Mouse (Mus musculus) cerebellum, adult 2 months (tissue): ENCODE measurements around the gene Pdlim5. TPM values are rescaled to one million over a fixed set of nuclear protein-coding genes. Genes with fewer than 3 reads are reported as not detected.
"Not testable (repeated sequence)": the region's sequence is repeated elsewhere in the genome, so short reads cannot be mapped to it uniquely, and the experiment has no call there.

ENCODE experiments used
- DNase-seq, 2 experiments: peaks; one replicate each; pipeline ENCODE4 v3.0.0; 2021
- H3K27ac ChIP-seq: fragments of 200-500 bp; 2 replicates; pipeline ENCODE4 v1.5.1; 2012; ENCODE audit warnings: low read length, control low read depth, inconsistent platforms; ENCODE audit not compliant: insufficient read depth
- H3K27me3 ChIP-seq: fragments of 200-500 bp; 2 replicates; pipeline ENCODE4 v1.6.1; 2012; ENCODE audit warnings: inconsistent platforms, mild to moderate bottlenecking, low read length, moderate library complexity; ENCODE audit not compliant: control insufficient read depth, insufficient read depth
- H3K4me1 ChIP-seq: fragments of 200-500 bp; 2 replicates; pipeline ENCODE4 v1.6.1; 2011; ENCODE audit warnings: low read length; ENCODE audit not compliant: control insufficient read depth, insufficient read depth
- H3K4me3 ChIP-seq: fragments of 200-500 bp; replicated peaks from 2 replicates; pipeline ENCODE3; 2011; ENCODE audit warnings: mild to moderate bottlenecking, low read depth, low read length, control low read depth; ENCODE audit not compliant: insufficient read depth
- CTCF ChIP-seq: fragments of 200-500 bp; IDR thresholded peaks from 2 replicates; pipeline ENCODE4 v1.5.1; 2011; ENCODE audit warnings: low read depth, mild to moderate bottlenecking, control low read depth, low read length, moderate library complexity, borderline replicate concordance; ENCODE audit not compliant: insufficient read depth
- POLR2A ChIP-seq: fragments of 200-500 bp; IDR thresholded peaks from 2 replicates; pipeline ENCODE4 v1.6.1; 2011; ENCODE audit warnings: low read length, control low read depth, borderline replicate concordance; ENCODE audit not compliant: insufficient read depth
- WGBS: fragments of 180-500 bp; shearing (Covaris S2); methylation state at CpG from one replicate; pipeline ENCODE4 v1.1.7; 2018; 5-methylcytosine and 5-hydroxymethylcytosine counted together
- polyA plus RNA-seq: library from polyadenylated mRNA; depleted of rRNA; stranded (reverse); fragments of >200 nt; gene quantifications from 2 replicates; pipeline ENCODE4 v1.2.3, GENCODE M21; 2012; rRNA removed

Pdlim5 gene
- polyA plus RNA-seq, result 15.7 and 16.8 TPM in 2 replicates

DNA sequence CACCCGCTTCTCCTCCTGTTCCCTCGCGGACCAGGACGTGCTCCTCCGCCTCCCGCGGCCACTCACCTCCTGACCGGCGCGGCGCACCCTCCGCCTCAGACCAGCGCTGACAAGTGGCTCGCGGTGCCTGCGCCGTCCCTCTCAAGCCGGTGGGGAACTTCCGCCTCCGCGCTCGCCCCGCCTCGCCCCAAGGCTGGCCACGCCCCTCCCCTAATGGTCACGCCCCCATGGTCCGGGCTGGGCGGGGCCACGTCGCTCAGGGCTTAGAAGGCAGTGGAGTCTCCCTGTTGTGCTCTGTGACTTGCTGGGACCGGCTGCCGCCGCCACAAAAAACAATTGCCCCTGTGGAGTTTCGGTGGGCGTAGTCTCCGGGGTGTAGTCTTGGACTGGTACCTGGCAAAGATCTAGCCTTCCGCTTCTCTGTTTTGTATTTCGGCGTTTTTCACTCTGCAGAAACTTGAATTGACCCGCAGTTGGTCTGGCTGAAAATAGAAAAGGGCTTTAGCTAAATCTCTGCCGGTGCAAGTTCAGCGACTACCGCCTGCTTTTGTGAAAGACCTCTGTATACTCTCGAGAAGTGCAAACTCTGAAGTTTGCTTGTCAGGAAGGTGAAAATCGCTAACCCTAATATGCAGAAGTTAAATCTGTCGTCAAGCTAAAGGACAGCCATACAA is at the start of gene Pdlim5:
TSS of gene Pdlim5 (minus strand) at position 177 of the 674 bp plus-strand sequence.
- WGBS, result under 1% methylated on average over 45 of the region's 46 CpGs
- Histone ChIP-seq H3K4me1 (no peaks in the 10 kb centered on the region), H3K27ac (no peak within 1 kb of the TSS), H3K4me3 (peak within 1 kb of the TSS; percentile 46), H3K27me3 (no peaks in the 10 kb centered on the region)
- no peak for TF ChIP-seq POLR2A
- no peak for TF ChIP-seq CTCF
- peak; percentile 76 for DNase-seq

DNA sequence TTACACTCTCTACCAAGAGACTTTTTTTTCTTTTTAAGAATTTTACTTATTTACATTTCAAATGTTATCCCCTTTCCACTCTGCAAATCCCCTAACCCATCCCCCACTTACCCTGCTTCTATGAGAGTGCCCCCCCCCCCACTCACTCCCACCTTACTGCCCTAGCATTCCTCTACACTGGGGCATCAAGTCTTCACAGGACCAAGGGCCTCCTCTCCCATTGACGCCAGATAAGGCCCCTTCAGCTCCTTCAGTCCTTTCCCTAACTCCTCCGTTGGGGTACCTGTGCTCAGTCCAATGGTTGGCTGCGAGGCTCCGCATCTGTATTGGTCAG is 48.2 kb upstream of the Pdlim5 start:
- Histone ChIP-seq H3K27ac (no peak overlapping the region), H3K27me3 (no peaks in the 10 kb centered on the region), H3K4me3 (no peak overlapping the region), H3K4me1 (no peaks in the 10 kb centered on the region)
- TF ChIP-seq CTCF, result no peak
- no peak for DNase-seq
- WGBS, result 47% methylated on average over 4 of the region's 4 CpGs

DNA sequence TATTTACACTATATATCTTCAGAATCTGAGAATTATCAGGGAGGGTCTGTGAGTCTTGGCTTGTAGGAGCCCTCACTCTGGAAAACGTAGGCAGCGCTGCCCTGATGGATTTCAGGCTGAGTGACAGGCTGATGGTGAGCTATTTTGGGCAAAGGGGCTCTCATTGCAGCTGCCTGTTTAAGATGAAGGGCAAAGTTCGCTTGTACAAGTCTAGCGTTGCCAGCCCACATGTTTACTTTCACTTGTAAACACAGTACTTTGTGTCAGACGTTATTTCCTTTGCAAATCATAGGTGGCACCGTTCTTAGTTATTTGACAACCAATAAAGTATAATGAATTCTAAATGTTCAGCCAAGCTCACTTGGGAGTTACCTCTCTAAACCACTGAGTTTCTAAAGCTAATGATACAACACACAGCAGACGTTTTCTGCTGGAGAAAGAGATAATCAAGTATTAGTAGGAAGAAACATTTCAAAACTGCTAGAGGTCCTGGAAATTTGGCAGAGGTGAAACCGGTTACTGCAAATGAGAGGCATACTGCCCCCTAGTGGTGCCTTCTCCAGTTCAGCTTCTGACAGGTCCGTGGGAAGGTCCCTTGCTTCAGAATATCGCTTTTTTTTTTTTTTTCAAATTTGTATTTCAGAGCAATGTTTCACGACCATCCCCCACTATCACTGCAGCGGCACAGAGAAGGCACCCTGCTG is 47.7 kb upstream of the Pdlim5 start:
- no peaks in the 10 kb centered on the region for H3K27me3 ChIP-seq
- H3K27ac ChIP-seq, result no peak overlapping the region
- 16% methylated on average over 12 of the region's 12 CpGs for WGBS
- peak; percentile 70 to 73 for DNase-seq
- TF ChIP-seq POLR2A, result no peak
- peak; percentile 79 for TF ChIP-seq CTCF
- H3K4me1 ChIP-seq, result no peaks in the 10 kb centered on the region
- no peak overlapping the region for H3K4me3 ChIP-seq

GRCm38 (mm10) chr3:142442161-142442560 is 46.7 kb upstream of the Pdlim5 start:
- Histone ChIP-seq H3K4me1 (no peaks in the 10 kb centered on the region), H3K27me3 (no peaks in the 10 kb centered on the region), H3K4me3 (no peak overlapping the region), H3K27ac (no peak overlapping the region)
- WGBS, result 82% methylated on average over 7 of the region's 7 CpGs
- no peak for TF ChIP-seq CTCF
- no peak for TF ChIP-seq POLR2A
- DNase-seq, result no peak

GRCm38 (mm10) chr3:142441142-142441541 is 45.6 kb upstream of the Pdlim5 start:
- H3K27me3 ChIP-seq, result no peaks in the 10 kb centered on the region
- no peak overlapping the region for H3K27ac ChIP-seq
- H3K4me1 ChIP-seq, result no peaks in the 10 kb centered on the region
- DNase-seq, result no peak
- WGBS, result 66% methylated on average over 5 of the region's 5 CpGs
- no peak overlapping the region for H3K4me3 ChIP-seq
- TF ChIP-seq CTCF, result no peak
- TF ChIP-seq POLR2A, result no peak

GRCm38 (mm10) chr3:142440191-142440590 is 44.7 kb upstream of the Pdlim5 start:
- TF ChIP-seq CTCF (no peak), POLR2A (no peak)
- Histone ChIP-seq H3K27ac (no peak overlapping the region), H3K4me1 (no peaks in the 10 kb centered on the region), H3K27me3 (no peaks in the 10 kb centered on the region), H3K4me3 (no peak overlapping the region)
- no peak for DNase-seq
- WGBS, result 18% methylated on average over 4 of the region's 4 CpGs

- DNase-seq, result no peak
- no peak overlapping the region for H3K4me3 ChIP-seq
- no peak overlapping the region for H3K27ac ChIP-seq
- no peak for TF ChIP-seq CTCF
- TF ChIP-seq POLR2A, result no peak
- whole genome bisulfite sequencing, result 45% methylated on average over 7 of the region's 7 CpGs
- H3K4me1 ChIP-seq, result no peaks in the 10 kb centered on the region
- no peaks in the 10 kb centered on the region for H3K27me3 ChIP-seq
Measured at GRCm38 (mm10) chr3:142439591-142440093, 44.1 kb upstream of the Pdlim5 start.

GRCm38 (mm10) chr3:142438630-142439029 is 43.1 kb upstream of the Pdlim5 start:
- not testable (repeated sequence) for H3K4me3 ChIP-seq, H3K4me1 ChIP-seq, H3K27ac ChIP-seq, H3K27me3 ChIP-seq, DNase-seq
- WGBS, result 96% methylated on average over 8 of the region's 8 CpGs
